Mouse (Mus musculus) limb, embryonic 10.5 days (tissue): Measurements from ENCODE around the gene Vmn2r51. TPM values are rescaled to one million over a fixed set of nuclear protein-coding genes. Genes with fewer than 3 reads are reported as not detected.
"Not testable (repeated sequence)": the region's sequence is repeated elsewhere in the genome, so short reads cannot be mapped to it uniquely, and the experiment has no call there.

Experiments
- DNase-seq: peaks from one replicate; pipeline ENCODE4 v3.0.0-alpha.2; 2017; ENCODE audit warnings: low spot score
- H3K27ac ChIP-seq: fragments of 300-500 bp; sonication (generic); 2 replicates; pipeline ENCODE4 v1.5.1; 2016; ENCODE audit warnings: mild to moderate bottlenecking
- H3K27me3 ChIP-seq: fragments of 300-500 bp; sonication (generic); 2 replicates; pipeline ENCODE4 v1.6.1; 2016; ENCODE audit warnings: low read depth, mild to moderate bottlenecking; ENCODE audit not compliant: poor library complexity, severe bottlenecking
- H3K36me3 ChIP-seq: fragments of 300-500 bp; sonication (generic); 2 replicates; pipeline ENCODE4 v1.6.1; 2016; ENCODE audit warnings: mild to moderate bottlenecking, moderate library complexity
- H3K4me1 ChIP-seq: fragments of 300-500 bp; sonication (generic); 2 replicates; pipeline ENCODE4 v1.6.1; 2016
- H3K4me3 ChIP-seq: fragments of 300-500 bp; sonication (generic); 2 replicates; pipeline ENCODE4 v1.5.1; 2016; ENCODE audit warnings: mild to moderate bottlenecking, moderate library complexity
- H3K9me3 ChIP-seq: fragments of 300-500 bp; sonication (generic); replicated peaks from 2 replicates; pipeline ENCODE4 v1.6.1; 2016; ENCODE audit warnings: mild to moderate bottlenecking
- WGBS: fragments of 180-500 bp; shearing (Covaris S2); methylation state at CpG from one replicate; pipeline ENCODE4 v1.1.7; 2016; 5-methylcytosine and 5-hydroxymethylcytosine counted together
- polyA plus RNA-seq: library from polyadenylated mRNA; unstranded; fragments of >200 nt; fragmentation: Nextera tagmentation; extraction: Ambion mirVana; gene quantifications from 2 replicates; pipeline ENCODE4 v1.2.1, GENCODE M21; 2016

The Vmn2r51 gene
- not detected in 2 replicates for polyA plus RNA-seq

GRCm38 (mm10) chr7:10105641-10106040 is at the start of gene Vmn2r51:
Vmn2r51 (minus strand) TSS chr7:10105741.
- not testable (repeated sequence) for H3K36me3 ChIP-seq, H3K9me3 ChIP-seq, H3K27ac ChIP-seq, H3K4me1 ChIP-seq, H3K27me3 ChIP-seq, H3K4me3 ChIP-seq, DNase-seq
- 73% methylated on average over 1 of the region's 1 CpGs for WGBS

GRCm38 (mm10) chr7:10053196-10053595 is 52.3 kb downstream of the Vmn2r51 start, which contains the start of gene Vmn2r50:
Vmn2r50 (minus strand) TSS chr7:10053296.
- DNase-seq, H3K9me3 ChIP-seq, H3K4me1 ChIP-seq, H3K36me3 ChIP-seq, H3K27ac ChIP-seq, H3K27me3 ChIP-seq, H3K4me3 ChIP-seq: not testable (repeated sequence)

Other genes with a start within 250 kb of the Vmn2r51 start
- gene Vmn2r48, start 152.2 kb downstream of the Vmn2r51 start, polyA plus RNA-seq, result not detected in 2 replicates
- not detected in 2 replicates for gene Vmn2r49, start 113.5 kb downstream of the Vmn2r51 start, polyA plus RNA-seq
- gene Vmn2r50, start 52.4 kb downstream of the Vmn2r51 start, polyA plus RNA-seq, result not detected in 2 replicates
- not detected in 2 replicates for gene Vmn2r52, start 70.8 kb upstream of the Vmn2r51 start, polyA plus RNA-seq
- gene Vmn1r66, start 172.3 kb upstream of the Vmn2r51 start, polyA plus RNA-seq, result not detected in 2 replicates